Mouse (Mus musculus): ENCODE measurements around the gene Cyp8b1. TPM values are rescaled to one million over a fixed set of nuclear protein-coding genes. Genes with fewer than 3 reads are reported as not detected.

The Cyp8b1 gene
- polyA plus RNA-seq, 1 experiment = not detected

DNA sequence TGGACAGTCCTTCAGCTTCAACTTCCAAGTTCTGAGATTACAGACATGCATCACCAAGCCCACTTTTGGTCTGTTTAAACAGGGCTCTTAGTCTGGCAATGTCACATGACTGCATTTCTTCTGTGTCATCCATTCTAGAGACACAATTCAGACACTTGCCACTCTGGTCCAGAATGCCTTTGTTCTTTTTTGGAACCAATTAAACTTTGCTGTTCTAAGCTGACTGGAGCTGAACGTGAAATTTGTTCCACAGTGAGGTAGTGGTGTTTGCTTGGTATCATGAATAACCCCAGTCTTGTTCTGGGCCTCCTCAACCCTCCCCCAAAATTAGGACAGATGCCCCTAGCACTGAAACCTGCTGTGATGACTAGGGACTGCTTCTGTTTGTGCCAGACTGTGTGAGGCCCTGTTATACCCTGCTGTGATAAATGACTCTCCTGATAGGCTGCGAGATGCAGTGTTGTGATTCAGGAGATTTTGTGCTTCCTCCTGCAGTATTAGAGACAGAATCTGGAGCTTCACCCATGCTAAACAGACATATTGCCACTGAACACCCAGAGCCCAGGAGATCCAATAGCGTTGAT is 50.6 kb downstream of the Cyp8b1 start:
- no peak overlapping the region for H3ac ChIP-seq (ENCODE audit: control insufficient read depth, insufficient read length, low read depth)
- H3K4me3 ChIP-seq (ENCODE audit: insufficient read depth, poor library complexity, severe bottlenecking) = no peak overlapping the region
- H3K36me3 ChIP-seq (ENCODE audit: control insufficient read depth, insufficient read depth) = no peaks in the 10 kb centered on the region
- peaks cover 11% of the 10 kb centered on the region for H3K27me3 ChIP-seq (ENCODE audit: control insufficient read depth, insufficient read depth, insufficient read length)
- H3K79me2 ChIP-seq (ENCODE audit: control insufficient read depth, insufficient read depth) = no peaks in the 10 kb centered on the region
- TF ChIP-seq USF1 (IDR thresholded peaks at IDR 0.05; ENCODE audit: low read depth) = no peak
- no peak for TF ChIP-seq MAX (IDR thresholded peaks at IDR 0.05)
- TF ChIP-seq MYOD1 (IDR thresholded peaks at IDR 0.05; ENCODE audit: control insufficient read depth, insufficient read length, low read depth) = no peak
- TF ChIP-seq CTCF (IDR thresholded peaks at IDR 0.05; ENCODE audit: control insufficient read depth, insufficient read depth, insufficient read length) = no peak
- TF ChIP-seq CEBPB (IDR thresholded peaks at IDR 0.05; ENCODE audit: low read depth) = no peak
- no peak for TF ChIP-seq MYOG (IDR thresholded peaks at IDR 0.05; ENCODE audit: control insufficient read depth, extremely low read depth, insufficient read length)
- TF ChIP-seq FOSL1 (IDR thresholded peaks at IDR 0.05; ENCODE audit: insufficient read depth, low read length, poor library complexity, severe bottlenecking) = no peak
- no peaks in the 10 kb centered on the region for H3K79me3 ChIP-seq (ENCODE audit: low read depth)

DNA sequence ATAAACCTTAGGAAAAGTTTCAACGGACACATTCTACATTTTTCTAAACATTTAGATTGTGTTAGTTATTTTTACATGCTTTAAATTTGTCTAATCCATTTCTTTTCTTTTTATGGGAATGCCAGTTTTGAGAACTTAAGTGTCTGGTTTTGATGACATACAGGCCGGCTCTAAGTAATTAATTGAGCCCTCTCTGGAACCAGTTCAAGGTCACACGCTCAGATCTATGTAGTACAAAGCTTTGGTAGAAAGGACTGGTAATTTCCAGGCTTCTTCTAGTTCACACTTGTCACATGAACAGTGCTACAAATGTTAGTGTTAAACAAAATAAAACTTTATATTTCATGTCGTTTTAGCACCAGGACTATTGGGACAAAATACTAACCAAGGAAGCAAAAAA is 51.3 kb downstream of the Cyp8b1 start:
- no peak overlapping the region for H3ac ChIP-seq (ENCODE audit: control insufficient read depth, insufficient read length, low read depth)
- H3K27me3 ChIP-seq (ENCODE audit: control insufficient read depth, insufficient read depth, insufficient read length) = peaks cover 8% of the 10 kb centered on the region
- no peaks in the 10 kb centered on the region for H3K36me3 ChIP-seq (ENCODE audit: control insufficient read depth, insufficient read depth)
- no peak overlapping the region for H3K4me3 ChIP-seq (ENCODE audit: insufficient read depth, poor library complexity, severe bottlenecking)
- no peak for TF ChIP-seq CTCF (IDR thresholded peaks at IDR 0.05; ENCODE audit: control insufficient read depth, insufficient read depth, insufficient read length)
- no peaks in the 10 kb centered on the region for H3K79me3 ChIP-seq (ENCODE audit: low read depth)
- H3K79me2 ChIP-seq (ENCODE audit: control insufficient read depth, insufficient read depth) = no peaks in the 10 kb centered on the region

Other genes with a start within 250 kb of the Cyp8b1 start
- gene Sec22c, start 210.8 kb downstream of the Cyp8b1 start, polyA plus RNA-seq (2012; fragmentation: generic; extraction: Trizol) = 8.0 TPM
- gene Ss18l2, start 206.0 kb downstream of the Cyp8b1 start, polyA plus RNA-seq (2012; fragmentation: generic; extraction: Trizol) = 44.7 TPM
- gene Nktr, start 197.1 kb downstream of the Cyp8b1 start, polyA plus RNA-seq (2012; fragmentation: generic; extraction: Trizol) = 10.7 TPM
- 16.0 TPM for gene Zfp651, start 157.0 kb downstream of the Cyp8b1 start, polyA plus RNA-seq (2012; fragmentation: generic; extraction: Trizol)
- gene Klhl40, start 138.7 kb downstream of the Cyp8b1 start, polyA plus RNA-seq (2012; fragmentation: generic; extraction: Trizol) = 2.7 TPM
- gene Hhatl, start 123.8 kb downstream of the Cyp8b1 start, polyA plus RNA-seq (2012; fragmentation: generic; extraction: Trizol) = 0.07 TPM
- gene Ccdc13, start 76.8 kb downstream of the Cyp8b1 start, polyA plus RNA-seq (2012; fragmentation: generic; extraction: Trizol) = 0.12 TPM
- 55.5 TPM for gene Higd1a, start 57.9 kb downstream of the Cyp8b1 start, polyA plus RNA-seq (2012; fragmentation: generic; extraction: Trizol)
- not detected for gene Ackr2, start 17.9 kb downstream of the Cyp8b1 start, polyA plus RNA-seq (2012; fragmentation: generic; extraction: Trizol)
- not detected for gene Fam198a, start 34.7 kb upstream of the Cyp8b1 start, polyA plus RNA-seq (2012; fragmentation: generic; extraction: Trizol)
- gene Pomgnt2, start 80.8 kb upstream of the Cyp8b1 start, polyA plus RNA-seq (2012; fragmentation: generic; extraction: Trizol) = 2.4 TPM
- gene Snrk, start 201.0 kb upstream of the Cyp8b1 start, polyA plus RNA-seq (2012; fragmentation: generic; extraction: Trizol) = 9.8 TPM

All from C2C12 (cell line).